Mouse (Mus musculus) intestine, postnatal 0 days (tissue): ENCODE results near the gene Mcf2. TPM values are rescaled to one million over a fixed set of nuclear protein-coding genes. Genes with fewer than 3 reads are reported as not detected.

ENCODE experiments used
- ATAC-seq: fragments of 200-750 bp; cut with Nextera tagmentation; 2 replicates; pipeline ENCODE4 v1.8.0; 2017; ENCODE audit warnings: mild to moderate bottlenecking, moderate TSS enrichment, moderate library complexity
- H3K27ac ChIP-seq: fragments of 300-500 bp; sonication (generic); 2 replicates; pipeline ENCODE4 v1.5.1; 2014; ENCODE audit warnings: mild to moderate bottlenecking, low read depth, low read length, moderate library complexity
- H3K27me3 ChIP-seq: fragments of 300-500 bp; sonication (generic); replicated peaks from 2 replicates; pipeline ENCODE4 v1.6.1; 2014; ENCODE audit warnings: low read length, mixed read lengths; ENCODE audit not compliant: control insufficient read depth, insufficient read depth
- H3K36me3 ChIP-seq: fragments of 300-500 bp; sonication (generic); 2 replicates; pipeline ENCODE4 v1.6.1; 2014; ENCODE audit warnings: mild to moderate bottlenecking, moderate library complexity; ENCODE audit not compliant: control insufficient read depth, insufficient read depth
- H3K4me1 ChIP-seq: fragments of 300-500 bp; sonication (generic); replicated peaks from 2 replicates; pipeline ENCODE4 v1.6.1; 2014; ENCODE audit warnings: antibody characterized with exemption, low read length, mixed read lengths; ENCODE audit not compliant: control insufficient read depth, insufficient read depth
- H3K4me2 ChIP-seq: fragments of 300-500 bp; sonication (generic); replicated peaks from 2 replicates; pipeline ENCODE4 v1.6.1; 2014; ENCODE audit warnings: low read depth, mild to moderate bottlenecking, moderate library complexity
- H3K4me3 ChIP-seq: fragments of 300-500 bp; sonication (generic); 2 replicates; pipeline ENCODE4 v1.5.1; 2014; ENCODE audit warnings: low read depth, low read length
- H3K9ac ChIP-seq: fragments of 300-500 bp; sonication (generic); 2 replicates; pipeline ENCODE4 v1.6.1; 2014; ENCODE audit warnings: mild to moderate bottlenecking, low read depth, low read length
- H3K9me3 ChIP-seq: fragments of 300-500 bp; sonication (generic); 2 replicates; pipeline ENCODE4 v1.6.1; 2016; ENCODE audit warnings: mixed run types; ENCODE audit not compliant: control insufficient read depth
- CTCF ChIP-seq: sonication (generic); IDR thresholded peaks from 2 replicates; pipeline ENCODE4 v1.5.1; 2016; ENCODE audit warnings: low read depth, mild to moderate bottlenecking, control low read depth, antibody characterized with exemption, moderate library complexity
- WGBS: fragments of 180-500 bp; shearing (Covaris S2); extraction: QIAGEN DNeasy Blood & Tissue Kit; methylation state at CpG from one replicate; pipeline ENCODE4 v1.1.7; 2014; 5-methylcytosine and 5-hydroxymethylcytosine counted together
- polyA plus RNA-seq: library from polyadenylated mRNA; unstranded; fragments of >200 nt; fragmentation: Nextera tagmentation; extraction: Ambion mirVana; gene quantifications from 2 replicates; pipeline ENCODE4 v1.2.1, GENCODE M21; 2015

Gene Mcf2
- polyA plus RNA-seq, 1 experiment from 2014 or later, result 0.10 TPM

DNA sequence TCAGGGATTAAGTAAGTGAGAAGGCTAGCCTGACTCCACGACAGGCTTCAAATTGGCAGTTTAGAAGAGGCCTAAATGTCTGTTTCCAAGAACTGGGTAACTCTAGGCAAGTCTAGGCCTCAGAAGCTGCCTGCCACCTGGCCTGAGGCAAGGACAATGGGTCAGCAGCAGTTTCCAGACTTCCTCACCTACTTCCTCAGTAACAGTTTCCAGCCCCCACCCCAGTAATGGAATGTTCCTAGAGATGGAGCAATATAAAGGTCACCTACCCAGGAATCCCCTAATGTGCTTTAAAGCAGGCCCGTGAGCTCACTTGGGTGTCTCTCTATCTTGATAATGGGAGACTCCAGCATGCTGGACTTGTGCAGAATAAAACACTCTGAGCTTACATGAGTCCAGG, 10.1 kb downstream of the Mcf2 start:
- H3K4me1 ChIP-seq, result no peaks in the 10 kb centered on the region
- no peaks in the 10 kb centered on the region for H3K27me3 ChIP-seq
- H3K9ac ChIP-seq, result no peak overlapping the region
- no peaks in the 10 kb centered on the region for H3K36me3 ChIP-seq
- H3K4me2 ChIP-seq, result no peak overlapping the region
- TF ChIP-seq CTCF, result no peak
- no peak overlapping the region for H3K4me3 ChIP-seq
- no peak for ATAC-seq
- H3K27ac ChIP-seq, result no peak overlapping the region
- H3K9me3 ChIP-seq, result no peaks in the 10 kb centered on the region
- WGBS, result 68% methylated on average over 2 of the region's 2 CpGs

DNA sequence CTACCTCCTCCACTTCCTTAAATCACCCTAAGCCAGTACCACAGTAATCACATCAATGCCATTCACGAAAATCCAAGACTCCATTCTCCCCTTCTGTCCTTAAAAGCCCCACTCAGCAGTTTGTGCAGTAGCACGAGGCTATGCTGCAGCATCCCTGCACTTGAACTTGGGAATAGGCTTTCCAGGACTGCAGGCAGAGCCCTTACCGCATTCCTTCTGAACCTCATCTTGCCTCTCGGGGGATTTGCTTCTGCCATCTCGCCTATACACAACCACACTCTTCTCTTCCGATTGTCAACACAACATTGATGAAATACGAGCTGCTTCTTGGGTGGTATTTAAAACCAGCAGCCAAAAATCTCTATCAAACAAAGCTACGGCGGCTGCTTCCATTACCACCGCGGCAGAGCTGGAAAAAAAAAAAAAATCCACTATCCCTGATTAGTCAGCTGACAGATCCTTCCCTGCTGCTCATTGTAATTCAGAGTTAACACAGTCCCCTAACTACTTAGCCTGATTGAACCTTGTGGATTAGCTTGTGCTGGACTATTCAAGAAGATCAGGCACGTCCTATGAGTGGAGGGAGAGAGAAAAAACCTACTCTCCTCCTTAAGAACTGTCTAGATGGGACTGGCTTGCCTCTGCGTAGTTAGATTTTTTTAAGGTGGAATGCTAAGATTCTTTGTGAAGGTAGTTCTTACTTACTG, 31.5 kb downstream of the Mcf2 start:
- H3K4me2 ChIP-seq, result peak overlapping the region; percentile 37

DNA sequence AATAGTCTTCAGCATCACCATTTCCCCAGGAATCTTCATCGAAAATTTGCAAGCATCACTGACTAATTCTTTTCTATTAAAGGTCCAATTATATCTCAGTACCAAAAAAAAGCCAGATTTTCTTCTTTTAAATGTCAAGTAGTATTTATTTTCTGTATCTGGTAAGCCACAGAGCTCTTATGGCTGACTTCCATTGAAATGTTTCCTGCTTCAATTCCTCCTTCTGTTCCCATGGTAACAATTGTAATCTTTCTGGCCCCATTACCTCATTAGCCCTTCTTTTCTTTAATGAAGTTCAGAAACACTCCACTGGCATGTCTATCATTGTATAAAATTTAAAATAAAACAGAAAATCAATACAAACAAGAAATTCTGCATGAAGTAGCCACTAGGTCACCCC, 103.5 kb downstream of the Mcf2 start:
- no peaks in the 10 kb centered on the region for H3K4me1 ChIP-seq
- WGBS, result 71% methylated on average over 1 of the region's 1 CpGs
- TF ChIP-seq CTCF, result no peak
- no peak overlapping the region for H3K4me3 ChIP-seq
- no peaks in the 10 kb centered on the region for H3K9me3 ChIP-seq
- no peak for ATAC-seq
- no peak overlapping the region for H3K27ac ChIP-seq
- no peak overlapping the region for H3K9ac ChIP-seq
- H3K36me3 ChIP-seq, result no peaks in the 10 kb centered on the region
- no peak overlapping the region for H3K4me2 ChIP-seq
- no peaks in the 10 kb centered on the region for H3K27me3 ChIP-seq

More for the DNA sequence above, 31.5 kb downstream of the Mcf2 start:
- no peak for TF ChIP-seq CTCF
- no peak overlapping the region for H3K27ac ChIP-seq
- H3K9me3 ChIP-seq, result no peaks in the 10 kb centered on the region
- no peak overlapping the region for H3K4me3 ChIP-seq
- no peak for ATAC-seq
- no peaks in the 10 kb centered on the region for H3K4me1 ChIP-seq
- H3K9ac ChIP-seq, result no peak overlapping the region
- H3K27me3 ChIP-seq, result no peaks in the 10 kb centered on the region
- no peaks in the 10 kb centered on the region for H3K36me3 ChIP-seq
- WGBS, result 28% methylated on average over 13 of the region's 13 CpGs

DNA sequence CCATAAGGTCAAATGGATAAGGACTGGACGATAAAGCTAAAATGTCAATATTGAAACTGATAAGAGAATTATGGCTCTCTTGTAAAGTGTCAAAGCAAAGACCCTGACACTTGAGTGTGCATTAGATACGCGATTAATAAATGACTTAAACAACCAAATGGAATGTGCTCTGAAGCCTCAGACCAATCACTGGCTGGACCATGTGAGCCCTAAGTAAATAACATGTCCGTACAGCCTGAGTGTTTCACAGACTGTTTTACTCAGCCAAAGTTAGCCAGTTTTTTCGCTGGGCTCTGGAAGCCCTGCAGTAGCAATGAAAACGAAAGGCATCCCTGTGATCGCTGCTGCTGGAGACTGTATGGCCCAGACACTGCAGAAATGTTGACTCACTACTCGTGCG, 123.7 kb downstream of the Mcf2 start:
- H3K4me2 ChIP-seq, result peak overlapping the region; percentile 18; the same call in 1 of the 2 replicates
- H3K9me3 ChIP-seq, result no peaks in the 10 kb centered on the region
- H3K27ac ChIP-seq, result no peak overlapping the region
- 43% methylated on average over 9 of the region's 9 CpGs for WGBS
- no peaks in the 10 kb centered on the region for H3K27me3 ChIP-seq
- TF ChIP-seq CTCF, result no peak
- no peak for ATAC-seq
- H3K36me3 ChIP-seq, result no peaks in the 10 kb centered on the region
- H3K4me3 ChIP-seq, result no peak overlapping the region
- H3K4me1 ChIP-seq, result no peaks in the 10 kb centered on the region
- H3K9ac ChIP-seq, result no peak overlapping the region

DNA sequence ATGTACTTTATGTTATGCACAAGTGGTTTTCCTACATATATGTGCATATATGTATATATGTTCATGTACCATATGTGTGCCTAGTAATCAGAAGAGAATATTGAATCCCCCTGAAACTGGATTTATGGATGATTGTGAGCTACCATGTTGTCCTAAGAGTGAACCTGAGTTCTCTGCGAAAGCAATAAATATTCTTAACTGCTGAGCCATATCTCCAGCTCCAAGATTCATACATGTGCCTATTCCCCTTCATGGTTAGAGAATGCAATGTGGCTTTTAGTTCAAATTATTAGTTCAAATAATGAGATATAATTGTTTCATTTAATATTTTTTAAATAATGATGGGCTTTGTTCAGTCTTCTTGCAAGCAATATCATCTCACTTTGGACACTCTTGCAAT, 124.1 kb downstream of the Mcf2 start:
- no peak overlapping the region for H3K4me3 ChIP-seq
- no peaks in the 10 kb centered on the region for H3K4me1 ChIP-seq
- H3K9ac ChIP-seq, result no peak overlapping the region
- H3K27ac ChIP-seq, result no peak overlapping the region
- H3K4me2 ChIP-seq, result no peak overlapping the region
- H3K27me3 ChIP-seq, result no peaks in the 10 kb centered on the region
- no peak for ATAC-seq
- TF ChIP-seq CTCF, result no peak
- WGBS, result 55% methylated on average over 1 of the region's 1 CpGs
- H3K9me3 ChIP-seq, result no peaks in the 10 kb centered on the region
- H3K36me3 ChIP-seq, result no peaks in the 10 kb centered on the region

DNA sequence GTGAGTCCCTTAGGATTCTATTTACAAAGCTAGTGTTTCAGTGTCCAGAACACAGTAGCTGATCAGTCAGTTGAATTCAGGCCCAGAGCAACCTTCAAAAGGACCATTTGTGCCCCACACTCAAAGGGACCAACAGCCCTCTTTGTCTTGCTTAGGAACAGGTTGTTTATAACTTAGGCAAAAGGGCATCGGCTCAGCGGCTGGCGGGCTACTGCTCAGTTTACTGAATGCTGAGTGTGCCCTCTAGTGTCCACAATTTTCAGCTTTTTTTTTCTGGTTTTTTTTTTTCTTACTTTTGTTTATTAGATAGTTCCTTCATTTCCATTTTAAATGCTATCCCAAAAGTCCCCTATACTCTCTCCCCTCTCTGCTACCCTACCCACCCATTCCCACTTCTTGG, 152.2 kb downstream of the Mcf2 start:
- Histone ChIP-seq H3K27me3 (no peaks in the 10 kb centered on the region), H3K9me3 (no peaks in the 10 kb centered on the region), H3K4me3 (no peak overlapping the region), H3K36me3 (no peaks in the 10 kb centered on the region), H3K4me2 (no peak overlapping the region), H3K9ac (no peak overlapping the region), H3K4me1 (no peaks in the 10 kb centered on the region), H3K27ac (no peak overlapping the region)
- WGBS, result 16% methylated on average over 3 of the region's 3 CpGs
- no peak for ATAC-seq
- peak; percentile 56 for TF ChIP-seq CTCF
